Mouse (Mus musculus) lung, embryonic 15.5 days (tissue): ENCODE results near the gene Kif21b. TPM values are rescaled to one million over a fixed set of nuclear protein-coding genes. Genes with fewer than 3 reads are reported as not detected.
A peak's percentile ranks its signal among the peaks of the same experiment; 100 is the strongest.

ENCODE experiments used
- ATAC-seq: fragments of 200-750 bp; cut with Nextera tagmentation; 2 replicates; pipeline ENCODE4 v1.8.0; 2017; ENCODE audit warnings: moderate number of reproducible peaks, borderline replicate concordance; ENCODE audit not compliant: low FRiP score, low TSS enrichment; ENCODE audit errors: extremely low read depth
- H3K27ac ChIP-seq: fragments of 300-500 bp; sonication (generic); 2 replicates; pipeline ENCODE4 v1.5.1; 2015; ENCODE audit warnings: moderate library complexity, mild to moderate bottlenecking, inconsistent platforms
- H3K27me3 ChIP-seq: fragments of 300-500 bp; sonication (generic); 2 replicates; pipeline ENCODE4 v1.6.1; 2015; ENCODE audit warnings: inconsistent platforms
- H3K36me3 ChIP-seq: fragments of 300-500 bp; sonication (generic); 2 replicates; pipeline ENCODE4 v1.6.1; 2015; ENCODE audit warnings: inconsistent platforms
- H3K4me1 ChIP-seq: fragments of 300-500 bp; sonication (generic); 2 replicates; pipeline ENCODE4 v1.6.1; 2015; ENCODE audit warnings: inconsistent platforms
- H3K4me2 ChIP-seq: fragments of 300-500 bp; sonication (generic); 2 replicates; pipeline ENCODE4 v1.6.1; 2015; ENCODE audit warnings: inconsistent platforms, mild to moderate bottlenecking, moderate library complexity
- H3K4me3 ChIP-seq: fragments of 300-500 bp; sonication (generic); 2 replicates; pipeline ENCODE4 v1.5.1; 2015; ENCODE audit warnings: mild to moderate bottlenecking, inconsistent platforms
- H3K9ac ChIP-seq: fragments of 300-500 bp; sonication (generic); 2 replicates; pipeline ENCODE4 v1.6.1; 2015; ENCODE audit warnings: inconsistent platforms
- H3K9me3 ChIP-seq: fragments of 300-500 bp; sonication (generic); 2 replicates; pipeline ENCODE4 v1.6.1; 2016; ENCODE audit warnings: inconsistent platforms
- WGBS: fragments of 180-500 bp; shearing (Covaris S2); methylation state at CpG from one replicate; pipeline ENCODE4 v1.1.7; 2015; 5-methylcytosine and 5-hydroxymethylcytosine counted together
- polyA plus RNA-seq: library from polyadenylated mRNA; unstranded; fragments of >200 nt; fragmentation: Nextera tagmentation; extraction: Ambion mirVana; gene quantifications from 2 replicates; pipeline ENCODE4 v1.2.1, GENCODE M21; 2015

Kif21b gene
- 3.5 and 4.1 TPM in 2 replicates for polyA plus RNA-seq

GRCm38 (mm10) chr1:136130951-136131558 lies at the start of gene Kif21b:
Gene Kif21b (plus strand): TSS chr1:136131389.
- ATAC-seq, result peak; percentile 89
- peak within 1 kb of the TSS; percentile 60; the same call in 1 of the 2 replicates for H3K27ac ChIP-seq

GRCm38 (mm10) chr1:136085988-136086685 lies 45.1 kb upstream of the Kif21b start:
- H3K27ac ChIP-seq, result no peak overlapping the region
- H3K9ac ChIP-seq, result no peak overlapping the region
- WGBS, result 63% methylated on average over 3 of the region's 3 CpGs
- H3K9me3 ChIP-seq, result no peaks in the 10 kb centered on the region
- ATAC-seq, result no peak
- no peak overlapping the region for H3K4me3 ChIP-seq
- H3K4me2 ChIP-seq, result no peak overlapping the region
- peaks cover 15% of the 10 kb centered on the region for H3K27me3 ChIP-seq
- no peaks in the 10 kb centered on the region for H3K36me3 ChIP-seq
- H3K4me1 ChIP-seq, result no peaks in the 10 kb centered on the region

More at GRCm38 (mm10) chr1:136130951-136131558, at the start of gene Kif21b:
- H3K27me3 ChIP-seq, result peaks cover 11% of the 10 kb centered on the region; the same call in 1 of the 2 replicates
- WGBS, result 2% methylated on average over 42 of the region's 42 CpGs
- peak within 1 kb of the TSS; percentile 100 for H3K4me2 ChIP-seq
- no peaks in the 10 kb centered on the region for H3K9me3 ChIP-seq
- H3K36me3 ChIP-seq, result no peaks in the 10 kb centered on the region
- peaks cover 91% of the 10 kb centered on the region for H3K4me1 ChIP-seq
- peak within 1 kb of the TSS; percentile 72 for H3K9ac ChIP-seq
- peak within 1 kb of the TSS; percentile 70 for H3K4me3 ChIP-seq

- H3K27ac ChIP-seq, result no peak overlapping the region
- no peak overlapping the region for H3K4me3 ChIP-seq
- H3K4me2 ChIP-seq, result no peak overlapping the region
- no peak for ATAC-seq
- no peaks in the 10 kb centered on the region for H3K36me3 ChIP-seq
- no peak overlapping the region for H3K9ac ChIP-seq
- no peaks in the 10 kb centered on the region for H3K9me3 ChIP-seq
- H3K27me3 ChIP-seq, result peaks cover 26% of the 10 kb centered on the region
- WGBS, result 68% methylated on average over 9 of the region's 9 CpGs
- H3K4me1 ChIP-seq, result no peaks in the 10 kb centered on the region
Observed at GRCm38 (mm10) chr1:136089368-136090165, 41.6 kb upstream of the Kif21b start.

- Histone ChIP-seq H3K36me3 (no peaks in the 10 kb centered on the region), H3K9ac (no peak overlapping the region), H3K4me2 (no peak overlapping the region), H3K27me3 (peaks cover 25% of the 10 kb centered on the region), H3K4me3 (no peak overlapping the region), H3K4me1 (no peaks in the 10 kb centered on the region), H3K27ac (no peak overlapping the region), H3K9me3 (no peaks in the 10 kb centered on the region)
- no peak for ATAC-seq
- WGBS, result 69% methylated on average over 3 of the region's 3 CpGs
Observed at GRCm38 (mm10) chr1:136093726-136094125, 37.5 kb upstream of the Kif21b start.

- Histone ChIP-seq H3K27me3 (peaks cover 25% of the 10 kb centered on the region), H3K4me2 (no peak overlapping the region), H3K4me1 (no peaks in the 10 kb centered on the region), H3K36me3 (no peaks in the 10 kb centered on the region), H3K9me3 (no peaks in the 10 kb centered on the region), H3K9ac (no peak overlapping the region), H3K27ac (no peak overlapping the region), H3K4me3 (no peak overlapping the region)
- 70% methylated on average over 5 of the region's 5 CpGs for WGBS
- no peak for ATAC-seq
Observed at GRCm38 (mm10) chr1:136094807-136095206, 36.4 kb upstream of the Kif21b start.

GRCm38 (mm10) chr1:136102094-136102493 lies 29.1 kb upstream of the Kif21b start:
- no peak overlapping the region for H3K9ac ChIP-seq
- no peaks in the 10 kb centered on the region for H3K36me3 ChIP-seq
- 60% methylated on average over 4 of the region's 4 CpGs for whole genome bisulfite sequencing
- H3K4me2 ChIP-seq, result no peak overlapping the region
- H3K9me3 ChIP-seq, result no peaks in the 10 kb centered on the region
- no peak overlapping the region for H3K27ac ChIP-seq
- H3K4me3 ChIP-seq, result no peak overlapping the region
- H3K4me1 ChIP-seq, result no peaks in the 10 kb centered on the region
- no peak for ATAC-seq
- 0 out of 2 replicates have a peak, but pooled peaks cover 3% of the 10 kb centered on the region for H3K27me3 ChIP-seq

- Histone ChIP-seq H3K9ac (no peak overlapping the region), H3K27me3 (0 out of 2 replicates have a peak, but pooled peaks cover 3% of the 10 kb centered on the region), H3K4me2 (no peak overlapping the region), H3K36me3 (no peaks in the 10 kb centered on the region), H3K4me1 (no peaks in the 10 kb centered on the region), H3K27ac (no peak overlapping the region), H3K4me3 (no peak overlapping the region), H3K9me3 (no peaks in the 10 kb centered on the region)
- WGBS, result 68% methylated on average over 3 of the region's 3 CpGs
- ATAC-seq, result no peak
Observed at GRCm38 (mm10) chr1:136102551-136102950, 28.6 kb upstream of the Kif21b start.

- WGBS, result 55% methylated on average over 2 of the region's 2 CpGs
- Histone ChIP-seq H3K27me3 (0 out of 2 replicates have a peak, but pooled peaks cover 3% of the 10 kb centered on the region), H3K4me3 (no peak overlapping the region), H3K9ac (no peak overlapping the region), H3K27ac (no peak overlapping the region), H3K9me3 (no peaks in the 10 kb centered on the region), H3K4me2 (no peak overlapping the region), H3K36me3 (no peaks in the 10 kb centered on the region), H3K4me1 (no peaks in the 10 kb centered on the region)
- ATAC-seq, result no peak
Observed at GRCm38 (mm10) chr1:136102981-136103380, 28.2 kb upstream of the Kif21b start.

GRCm38 (mm10) chr1:136103696-136104095 lies 27.5 kb upstream of the Kif21b start:
- Histone ChIP-seq H3K9me3 (no peaks in the 10 kb centered on the region), H3K27ac (no peak overlapping the region), H3K36me3 (no peaks in the 10 kb centered on the region), H3K4me3 (no peak overlapping the region), H3K27me3 (0 out of 2 replicates have a peak, but pooled peaks cover 3% of the 10 kb centered on the region), H3K4me2 (no peak overlapping the region), H3K4me1 (no peaks in the 10 kb centered on the region), H3K9ac (no peak overlapping the region)
- ATAC-seq, result no peak
- WGBS, result 77% methylated on average over 7 of the region's 7 CpGs

GRCm38 (mm10) chr1:136104741-136105140 lies 26.4 kb upstream of the Kif21b start:
- no peak overlapping the region for H3K9ac ChIP-seq
- no peak overlapping the region for H3K4me2 ChIP-seq
- WGBS, result 43% methylated on average over 4 of the region's 4 CpGs
- no peaks in the 10 kb centered on the region for H3K4me1 ChIP-seq
- H3K36me3 ChIP-seq, result no peaks in the 10 kb centered on the region
- H3K9me3 ChIP-seq, result no peaks in the 10 kb centered on the region
- 0 out of 2 replicates have a peak, but pooled peaks cover 3% of the 10 kb centered on the region for H3K27me3 ChIP-seq
- no peak overlapping the region for H3K27ac ChIP-seq
- no peak overlapping the region for H3K4me3 ChIP-seq
- ATAC-seq, result no peak

- H3K4me2 ChIP-seq, result no peak overlapping the region
- H3K4me3 ChIP-seq, result no peak overlapping the region
- H3K27ac ChIP-seq, result no peak overlapping the region
- WGBS, result 67% methylated on average over 2 of the region's 2 CpGs
- no peak overlapping the region for H3K9ac ChIP-seq
- no peaks in the 10 kb centered on the region for H3K4me1 ChIP-seq
- H3K27me3 ChIP-seq, result 0 out of 2 replicates have a peak, but pooled peaks cover 3% of the 10 kb centered on the region
- no peaks in the 10 kb centered on the region for H3K36me3 ChIP-seq
- no peak for ATAC-seq
- no peaks in the 10 kb centered on the region for H3K9me3 ChIP-seq
Observed at GRCm38 (mm10) chr1:136109464-136109863, 21.7 kb upstream of the Kif21b start.
